Mouse (Mus musculus) layer of hippocampus, adult 8-10 months (tissue): ENCODE measurements around the gene Armc8. TPM values are rescaled to one million over a fixed set of nuclear protein-coding genes. Genes with fewer than 3 reads are reported as not detected.
A peak's percentile ranks its signal among the peaks of the same experiment; 100 is the strongest.

Source experiments
- DNase-seq, 2 experiments: peaks; one replicate each; pipeline ENCODE4 v3.0.0; 2022; ENCODE audit warnings: low spot score in 2 of 2
- total RNA-seq, 4 experiments: library from RNA; stranded (reverse); gene quantifications; 2 replicates each; pipeline ENCODE4 v1.2.4; 2022

Armc8 gene
- total RNA-seq, 4 experiments from 2014 or later = 48.1 to 57.8 (median 57.1) TPM

- peak in 1 of 2 experiments; percentile 49 for DNase-seq
Measured at GRCm38 (mm10) chr9:99447323-99447722, 121.4 kb downstream of the Armc8 start.

GRCm38 (mm10) chr9:99446259-99446658 lies 122.4 kb downstream of the Armc8 start:
- DNase-seq = no peak

- DNase-seq = no peak
Measured at GRCm38 (mm10) chr9:99444590-99445178, 124.0 kb downstream of the Armc8 start.

GRCm38 (mm10) chr9:99441647-99442433 lies 126.9 kb downstream of the Armc8 start:
- no peak for DNase-seq

- DNase-seq = peak in 1 of 2 experiments; percentile 61
Measured at GRCm38 (mm10) chr9:99440941-99441340, 127.8 kb downstream of the Armc8 start.

GRCm38 (mm10) chr9:99439064-99439463 lies 129.6 kb downstream of the Armc8 start:
- no peak for DNase-seq

GRCm38 (mm10) chr9:99437781-99438565 lies 130.7 kb downstream of the Armc8 start:
- DNase-seq = no peak

- DNase-seq = no peak
Measured at GRCm38 (mm10) chr9:99437031-99437764, 131.5 kb downstream of the Armc8 start, which contains the start of gene Mras. Mras (minus strand) TSS chr9:99437381.

GRCm38 (mm10) chr9:99436182-99437030 lies 132.3 kb downstream of the Armc8 start:
- DNase-seq = peak in 1 of 2 experiments; percentile 72

- DNase-seq = peak in 1 of 2 experiments; percentile 49
Measured at GRCm38 (mm10) chr9:99435619-99436181, 133.0 kb downstream of the Armc8 start.

GRCm38 (mm10) chr9:99434892-99435618 lies 133.6 kb downstream of the Armc8 start:
- DNase-seq = peak in 1 of 2 experiments; percentile 54

GRCm38 (mm10) chr9:99432478-99432877 lies 136.2 kb downstream of the Armc8 start:
- no peak for DNase-seq

- no peak for DNase-seq
Measured at GRCm38 (mm10) chr9:99431963-99432362, 136.7 kb downstream of the Armc8 start.

GRCm38 (mm10) chr9:99431346-99431745 lies 137.4 kb downstream of the Armc8 start:
- peak in 1 of 2 experiments; percentile 47 for DNase-seq

GRCm38 (mm10) chr9:99430806-99431205 lies 137.9 kb downstream of the Armc8 start:
- DNase-seq = no peak

- no peak for DNase-seq
Measured at GRCm38 (mm10) chr9:99429845-99430244, 138.9 kb downstream of the Armc8 start.

GRCm38 (mm10) chr9:99428601-99429331 lies 139.9 kb downstream of the Armc8 start:
- DNase-seq = no peak
